Mouse (Mus musculus) erythroblast, embryonic 14.5 days (primary cell): ENCODE results near the gene Panx1. TPM values are rescaled to one million over a fixed set of nuclear protein-coding genes. Genes with fewer than 3 reads are reported as not detected.

Experiments
- H3K27me3 ChIP-seq: 2 replicates; pipeline ENCODE4 v1.6.1; 2012; ENCODE audit warnings: inconsistent platforms; ENCODE audit not compliant: control insufficient read depth
- H3K36me3 ChIP-seq: 2 replicates; pipeline ENCODE4 v1.6.1; 2012; ENCODE audit warnings: mild to moderate bottlenecking, inconsistent platforms; ENCODE audit not compliant: control insufficient read depth
- H3K4me1 ChIP-seq: 2 replicates; pipeline ENCODE4 v1.6.1; 2012; ENCODE audit warnings: inconsistent platforms; ENCODE audit not compliant: control insufficient read depth
- H3K4me3 ChIP-seq: replicated peaks from 2 replicates; pipeline ENCODE3; 2012; ENCODE audit warnings: moderate library complexity, mild to moderate bottlenecking, inconsistent platforms
- H3K9me3 ChIP-seq: 2 replicates; pipeline ENCODE4 v1.6.1; 2012; ENCODE audit warnings: low read length, inconsistent platforms, mixed read lengths; ENCODE audit not compliant: control insufficient read depth
- GATA1 ChIP-seq: IDR thresholded peaks from 2 replicates; pipeline ENCODE4 v1.6.1; 2012; ENCODE audit warnings: low read length, inconsistent platforms, mixed read lengths
- TAL1 ChIP-seq: IDR thresholded peaks from 3 replicates; pipeline ENCODE4 v1.6.1; 2012; ENCODE audit warnings: low read length, inconsistent platforms, mixed read lengths
- polyA plus RNA-seq: library from polyadenylated mRNA; stranded (reverse); fragments of >175 nt; gene quantifications from 2 replicates; pipeline ENCODE4 v1.2.3, GENCODE M21; 2012

The Panx1 gene
- polyA plus RNA-seq, 1 experiment = 0.02 TPM

GRCm38 (mm10) chr9:15039848-15040247 lies 5.4 kb downstream of the Panx1 start:
- no peak for TF ChIP-seq TAL1
- no peak for TF ChIP-seq GATA1
- Histone ChIP-seq H3K36me3 (no peaks in the 10 kb centered on the region), H3K4me1 (peaks cover 4% of the 10 kb centered on the region), H3K4me3 (no peak overlapping the region), H3K9me3 (peaks cover 4% of the 10 kb centered on the region), H3K27me3 (peaks cover 7% of the 10 kb centered on the region)

- TF ChIP-seq GATA1 (no peak), TAL1 (no peak)
- Histone ChIP-seq H3K36me3 (no peaks in the 10 kb centered on the region), H3K27me3 (no peaks in the 10 kb centered on the region), H3K4me1 (no peaks in the 10 kb centered on the region), H3K4me3 (no peak overlapping the region), H3K9me3 (peaks cover 4% of the 10 kb centered on the region)
These were observed 7.6 kb downstream of the Panx1 start for GRCm38 (mm10) chr9:15037704-15038103.

DNA sequence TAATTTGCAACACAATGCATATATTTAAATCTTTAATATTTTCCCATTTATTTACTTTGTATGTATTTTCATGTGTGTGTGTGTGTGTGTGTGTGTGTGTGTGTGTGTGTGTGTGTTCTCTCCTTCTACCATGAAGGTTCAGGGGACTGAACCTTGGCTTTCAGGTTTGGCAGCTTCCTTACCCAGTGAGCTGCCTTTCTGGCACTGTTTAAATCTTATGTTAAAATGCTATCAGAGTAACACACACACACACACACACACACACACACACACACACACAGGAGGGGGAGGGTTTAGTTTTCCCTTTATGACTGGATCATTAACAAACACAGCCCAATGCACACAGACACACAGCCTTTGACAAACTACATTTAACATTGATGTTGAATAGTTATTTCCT lies 8.0 kb downstream of the Panx1 start:
- H3K9me3 ChIP-seq = peaks cover 4% of the 10 kb centered on the region
- no peaks in the 10 kb centered on the region for H3K4me1 ChIP-seq
- no peaks in the 10 kb centered on the region for H3K36me3 ChIP-seq
- no peaks in the 10 kb centered on the region for H3K27me3 ChIP-seq
- H3K4me3 ChIP-seq = no peak overlapping the region
- TF ChIP-seq GATA1 = no peak
- no peak for TF ChIP-seq TAL1

GRCm38 (mm10) chr9:15036807-15037206 lies 8.5 kb downstream of the Panx1 start:
- Histone ChIP-seq H3K9me3 (peaks cover 4% of the 10 kb centered on the region), H3K4me3 (no peak overlapping the region), H3K27me3 (no peaks in the 10 kb centered on the region), H3K36me3 (no peaks in the 10 kb centered on the region), H3K4me1 (no peaks in the 10 kb centered on the region)
- TF ChIP-seq GATA1 = no peak
- TF ChIP-seq TAL1 = no peak

GRCm38 (mm10) chr9:15036405-15036804 lies 8.9 kb downstream of the Panx1 start:
- H3K4me1 ChIP-seq = no peaks in the 10 kb centered on the region
- H3K9me3 ChIP-seq = peaks cover 4% of the 10 kb centered on the region
- H3K27me3 ChIP-seq = no peaks in the 10 kb centered on the region
- no peaks in the 10 kb centered on the region for H3K36me3 ChIP-seq
- TF ChIP-seq GATA1 = no peak
- TF ChIP-seq TAL1 = no peak
- no peak overlapping the region for H3K4me3 ChIP-seq

DNA sequence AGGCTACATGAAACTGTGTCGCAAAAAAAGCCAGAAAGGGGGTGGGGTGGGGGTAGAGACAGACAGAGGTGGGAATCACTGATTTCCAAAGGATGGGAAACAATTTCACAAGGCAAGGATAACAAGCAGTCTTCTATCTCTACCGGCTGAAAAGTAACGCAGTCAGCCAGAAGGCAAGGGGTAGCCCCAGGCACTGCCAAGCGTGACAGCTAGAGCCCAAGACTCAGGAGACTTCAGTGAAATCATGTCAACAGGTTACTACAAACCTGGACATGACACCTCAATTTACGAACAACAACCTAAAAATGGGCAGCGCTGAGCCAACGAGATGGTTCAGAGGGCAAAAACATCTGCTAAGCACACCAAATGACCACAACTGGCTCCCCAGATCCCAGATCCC lies 9.3 kb downstream of the Panx1 start:
- no peaks in the 10 kb centered on the region for H3K36me3 ChIP-seq
- TF ChIP-seq TAL1 (no peak), GATA1 (no peak)
- H3K4me3 ChIP-seq = no peak overlapping the region
- peaks cover 4% of the 10 kb centered on the region for H3K9me3 ChIP-seq
- no peaks in the 10 kb centered on the region for H3K4me1 ChIP-seq
- H3K27me3 ChIP-seq = no peaks in the 10 kb centered on the region

DNA sequence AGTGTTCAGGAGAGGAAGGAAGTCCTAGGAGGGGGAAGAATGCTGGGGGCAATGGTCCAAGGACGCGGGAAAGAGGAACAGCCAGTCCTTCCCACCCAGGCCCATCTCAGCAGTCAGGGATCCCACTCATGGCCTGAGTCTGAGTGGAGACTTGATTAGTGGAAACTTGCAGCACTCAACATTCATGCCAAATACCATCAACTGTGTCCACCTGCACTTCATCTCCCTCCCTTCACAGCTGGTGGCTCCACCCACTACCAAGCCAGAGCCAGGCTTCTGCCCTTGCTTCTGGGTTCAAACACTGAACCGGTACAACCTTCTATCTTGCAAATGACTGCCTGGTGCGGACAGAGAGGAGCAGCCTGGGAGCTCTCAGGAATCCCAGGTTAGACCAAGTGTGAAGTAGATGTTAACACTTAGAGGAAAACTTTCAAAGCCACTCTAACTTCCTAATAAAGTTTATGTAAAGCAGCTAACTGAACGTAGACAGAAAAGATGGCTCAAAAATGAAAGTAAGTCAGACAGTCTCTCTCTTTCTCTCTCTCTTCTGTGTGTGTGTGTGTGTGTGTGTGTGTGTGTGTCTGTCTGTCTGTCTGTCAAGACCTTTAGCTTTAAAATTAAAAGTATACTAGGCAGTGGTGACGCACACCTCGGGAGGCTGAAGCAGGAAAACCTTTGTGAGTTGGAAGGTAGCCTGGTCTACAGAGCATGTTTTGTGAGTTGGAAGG lies 10.6 kb downstream of the Panx1 start:
- Histone ChIP-seq H3K4me1 (no peaks in the 10 kb centered on the region), H3K9me3 (peaks cover 4% of the 10 kb centered on the region), H3K27me3 (no peaks in the 10 kb centered on the region), H3K4me3 (no peak overlapping the region), H3K36me3 (no peaks in the 10 kb centered on the region)
- TF ChIP-seq TAL1 = no peak
- no peak for TF ChIP-seq GATA1

GRCm38 (mm10) chr9:15033568-15034160 lies 11.6 kb downstream of the Panx1 start:
- no peaks in the 10 kb centered on the region for H3K27me3 ChIP-seq

GRCm38 (mm10) chr9:15032797-15033196 lies 12.5 kb downstream of the Panx1 start:
- H3K27me3 ChIP-seq = no peaks in the 10 kb centered on the region
- TF ChIP-seq TAL1 (no peak), GATA1 (no peak)
- H3K4me1 ChIP-seq = no peaks in the 10 kb centered on the region
- H3K36me3 ChIP-seq = no peaks in the 10 kb centered on the region
- H3K4me3 ChIP-seq = no peak overlapping the region
- peaks cover 2% of the 10 kb centered on the region; the same call in 1 of the 2 replicates for H3K9me3 ChIP-seq

More at GRCm38 (mm10) chr9:15033568-15034160, 11.6 kb downstream of the Panx1 start:
- Histone ChIP-seq H3K4me1 (no peaks in the 10 kb centered on the region), H3K4me3 (no peak overlapping the region), H3K9me3 (peaks cover 4% of the 10 kb centered on the region), H3K36me3 (no peaks in the 10 kb centered on the region)
- TF ChIP-seq GATA1 = no peak
- no peak for TF ChIP-seq TAL1

DNA sequence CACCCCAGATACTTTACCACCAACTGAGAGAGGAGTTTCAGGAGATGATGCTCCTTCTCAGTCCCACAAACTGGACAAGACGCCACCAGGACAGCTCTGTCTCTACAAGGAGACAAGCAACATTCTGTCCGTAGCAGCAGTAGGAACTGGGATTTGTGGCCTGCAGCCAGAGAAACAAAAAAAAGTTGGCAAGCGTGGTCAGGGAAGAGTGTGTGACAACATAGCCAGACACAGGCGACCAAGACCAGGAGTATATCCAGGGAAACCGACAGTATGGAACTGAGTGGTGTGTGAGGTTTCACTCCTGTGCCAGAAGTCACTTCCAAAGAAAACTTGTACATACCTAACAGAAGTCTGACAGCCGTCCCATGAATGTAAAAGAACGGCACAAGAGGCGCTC lies 14.5 kb downstream of the Panx1 start:
- H3K4me1 ChIP-seq = no peaks in the 10 kb centered on the region
- no peak overlapping the region for H3K4me3 ChIP-seq
- H3K27me3 ChIP-seq = no peaks in the 10 kb centered on the region
- peaks cover 2% of the 10 kb centered on the region; the same call in 1 of the 2 replicates for H3K9me3 ChIP-seq
- H3K36me3 ChIP-seq = no peaks in the 10 kb centered on the region
- TF ChIP-seq GATA1 (no peak), TAL1 (no peak)
